Mouse (Mus musculus) neural tube, embryonic 12.5 days (tissue): ENCODE results near the gene Gls. TPM values are rescaled to one million over a fixed set of nuclear protein-coding genes. Genes with fewer than 3 reads are reported as not detected.

Experiments used
- ATAC-seq: fragments of 200-750 bp; cut with Nextera tagmentation; 2 replicates; pipeline ENCODE4 v1.8.0; 2017; ENCODE audit warnings: low read depth, mild to moderate bottlenecking, moderate TSS enrichment, moderate library complexity; ENCODE audit not compliant: low FRiP score
- H3K27ac ChIP-seq: fragments of 300-500 bp; sonication (generic); 2 replicates; pipeline ENCODE4 v1.5.1; 2016
- H3K27me3 ChIP-seq: fragments of 300-500 bp; sonication (generic); replicated peaks from 2 replicates; pipeline ENCODE4 v1.6.1; 2016; ENCODE audit warnings: mild to moderate bottlenecking
- H3K36me3 ChIP-seq: fragments of 300-500 bp; sonication (generic); 2 replicates; pipeline ENCODE4 v1.6.1; 2016; ENCODE audit warnings: mild to moderate bottlenecking
- H3K4me1 ChIP-seq: fragments of 300-500 bp; sonication (generic); 2 replicates; pipeline ENCODE4 v1.6.1; 2016
- H3K4me2 ChIP-seq: fragments of 300-500 bp; sonication (generic); replicated peaks from 2 replicates; pipeline ENCODE4 v1.6.1; 2016; ENCODE audit warnings: mild to moderate bottlenecking
- H3K4me3 ChIP-seq: fragments of 300-500 bp; sonication (generic); 2 replicates; pipeline ENCODE4 v1.5.1; 2016
- H3K9ac ChIP-seq: fragments of 300-500 bp; sonication (generic); 2 replicates; pipeline ENCODE4 v1.6.1; 2016; ENCODE audit warnings: mild to moderate bottlenecking
- H3K9me3 ChIP-seq: fragments of 300-500 bp; sonication (generic); 2 replicates; pipeline ENCODE4 v1.6.1; 2016; ENCODE audit warnings: mild to moderate bottlenecking
- WGBS: fragments of 180-500 bp; shearing (Covaris S2); methylation state at CpG from one replicate; pipeline ENCODE4 v1.1.7; 2016; 5-methylcytosine and 5-hydroxymethylcytosine counted together
- polyA plus RNA-seq: library from polyadenylated mRNA; unstranded; fragments of >200 nt; fragmentation: Nextera tagmentation; extraction: Ambion mirVana; gene quantifications from 2 replicates; pipeline ENCODE4 v1.2.1, GENCODE M21; 2016

Gls gene
- polyA plus RNA-seq, 1 experiment from 2014 or later, result 38.3 TPM

DNA sequence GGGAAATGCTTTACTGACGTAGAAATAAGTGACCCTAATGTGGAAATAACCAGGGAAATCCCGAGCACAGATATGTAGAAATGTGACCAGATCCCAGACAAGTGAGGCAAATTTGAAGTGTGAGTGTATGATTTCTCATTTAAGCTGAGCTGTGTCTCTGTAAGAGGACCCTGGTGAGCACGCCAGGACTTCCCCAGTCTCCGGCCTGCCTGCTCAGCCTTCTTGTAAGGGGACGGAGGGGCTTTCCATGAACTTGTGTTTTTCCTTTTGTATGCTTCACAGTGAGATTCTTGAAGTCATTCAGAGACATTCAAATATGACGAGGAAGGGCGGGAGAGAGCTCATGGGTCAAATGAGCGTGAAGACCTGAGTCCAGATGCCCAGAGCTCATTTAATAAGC lies 99.8 kb downstream of the Gls start:
- WGBS, result 74% methylated on average over 8 of the region's 8 CpGs
- H3K4me1 ChIP-seq, result no peaks in the 10 kb centered on the region
- no peak overlapping the region for H3K4me3 ChIP-seq
- no peaks in the 10 kb centered on the region for H3K27me3 ChIP-seq
- H3K27ac ChIP-seq, result no peak overlapping the region
- no peak overlapping the region for H3K9ac ChIP-seq
- H3K36me3 ChIP-seq, result peaks cover 3% of the 10 kb centered on the region; the same call in 1 of the 2 replicates
- no peaks in the 10 kb centered on the region for H3K9me3 ChIP-seq
- no peak overlapping the region for H3K4me2 ChIP-seq
- ATAC-seq, result no peak

DNA sequence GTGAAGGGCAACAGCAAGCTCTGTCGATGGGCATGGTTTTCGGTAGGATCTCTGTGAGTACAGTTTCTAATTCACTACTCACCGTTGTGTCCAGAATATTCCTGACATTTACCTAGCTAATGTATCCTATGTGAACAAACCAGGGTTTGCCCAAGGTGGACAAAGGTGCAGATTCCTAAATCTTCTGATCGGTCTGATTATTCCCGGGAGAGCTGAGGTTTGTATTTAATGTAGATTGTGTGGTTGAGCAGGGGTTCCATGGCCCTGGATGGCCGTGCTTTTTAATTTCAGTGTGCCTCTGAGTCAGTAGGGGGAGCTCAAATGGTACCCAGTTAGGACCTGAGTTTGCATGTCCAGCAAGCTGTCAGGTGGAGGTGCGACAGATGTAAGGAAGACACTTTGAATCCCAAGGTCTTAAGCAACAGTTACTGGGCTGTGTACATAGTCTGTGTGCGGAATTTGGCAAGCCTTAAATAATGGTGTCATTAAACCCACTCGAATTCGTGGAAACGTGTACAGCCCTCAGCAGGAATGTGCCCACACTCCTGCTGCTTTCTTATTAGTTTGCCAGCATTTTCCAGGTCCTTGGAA lies 101.2 kb downstream of the Gls start:
- Histone ChIP-seq H3K27me3 (no peaks in the 10 kb centered on the region), H3K36me3 (peaks cover 3% of the 10 kb centered on the region; the same call in 1 of the 2 replicates), H3K4me1 (no peaks in the 10 kb centered on the region), H3K9ac (no peak overlapping the region), H3K4me2 (no peak overlapping the region), H3K27ac (no peak overlapping the region), H3K4me3 (no peak overlapping the region), H3K9me3 (no peaks in the 10 kb centered on the region)
- ATAC-seq, result no peak
- 85% methylated on average over 11 of the region's 11 CpGs for WGBS

DNA sequence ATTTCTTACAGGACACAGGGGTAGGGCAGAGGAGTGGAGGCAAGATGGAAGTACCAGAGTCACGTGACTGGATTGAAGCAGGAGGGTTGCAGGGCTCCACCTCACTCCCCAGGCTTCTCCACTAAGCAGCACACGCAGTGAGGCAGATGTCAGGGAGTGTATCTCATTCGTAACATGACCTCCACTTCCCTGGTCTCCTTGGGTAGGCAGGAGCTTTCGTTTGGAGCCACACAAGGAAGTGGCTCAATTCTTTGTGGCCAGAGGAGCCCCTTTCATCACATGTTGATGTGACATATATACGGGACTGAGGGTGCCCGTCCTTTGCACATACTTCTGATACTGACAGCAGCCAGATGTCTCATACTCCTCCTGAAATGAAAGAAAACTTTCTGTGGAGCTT lies 103.2 kb downstream of the Gls start:
- WGBS, result 71% methylated on average over 6 of the region's 6 CpGs
- Histone ChIP-seq H3K27me3 (no peaks in the 10 kb centered on the region), H3K4me3 (no peak overlapping the region), H3K9ac (no peak overlapping the region), H3K4me1 (no peaks in the 10 kb centered on the region), H3K9me3 (no peaks in the 10 kb centered on the region), H3K27ac (no peak overlapping the region), H3K36me3 (peaks cover 9% of the 10 kb centered on the region), H3K4me2 (no peak overlapping the region)
- no peak for ATAC-seq

DNA sequence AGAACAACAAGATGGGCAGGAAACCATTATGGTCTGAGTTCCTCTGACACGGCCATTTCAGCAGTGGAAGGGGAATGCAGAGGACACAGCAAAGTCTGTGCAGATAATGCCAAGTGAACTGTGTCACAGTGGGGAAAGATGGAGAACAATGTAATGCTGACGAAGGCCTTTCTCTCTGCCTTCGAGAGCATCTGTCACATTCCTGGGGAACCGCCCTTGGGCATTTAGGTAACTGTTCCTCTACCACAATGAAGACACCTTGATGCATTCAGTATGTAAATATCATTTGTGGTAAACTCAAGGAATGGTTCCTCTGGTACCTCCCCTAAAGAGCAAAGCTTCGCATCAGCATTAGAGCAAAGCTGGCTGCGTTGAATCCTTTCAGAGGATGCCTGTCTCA lies 105.7 kb downstream of the Gls start:
- no peak overlapping the region for H3K4me2 ChIP-seq
- WGBS, result 92% methylated on average over 6 of the region's 6 CpGs
- no peaks in the 10 kb centered on the region for H3K9me3 ChIP-seq
- H3K9ac ChIP-seq, result no peak overlapping the region
- no peaks in the 10 kb centered on the region for H3K4me1 ChIP-seq
- no peaks in the 10 kb centered on the region for H3K27me3 ChIP-seq
- H3K4me3 ChIP-seq, result no peak overlapping the region
- H3K36me3 ChIP-seq, result peaks cover 9% of the 10 kb centered on the region
- ATAC-seq, result no peak
- no peak overlapping the region for H3K27ac ChIP-seq

DNA sequence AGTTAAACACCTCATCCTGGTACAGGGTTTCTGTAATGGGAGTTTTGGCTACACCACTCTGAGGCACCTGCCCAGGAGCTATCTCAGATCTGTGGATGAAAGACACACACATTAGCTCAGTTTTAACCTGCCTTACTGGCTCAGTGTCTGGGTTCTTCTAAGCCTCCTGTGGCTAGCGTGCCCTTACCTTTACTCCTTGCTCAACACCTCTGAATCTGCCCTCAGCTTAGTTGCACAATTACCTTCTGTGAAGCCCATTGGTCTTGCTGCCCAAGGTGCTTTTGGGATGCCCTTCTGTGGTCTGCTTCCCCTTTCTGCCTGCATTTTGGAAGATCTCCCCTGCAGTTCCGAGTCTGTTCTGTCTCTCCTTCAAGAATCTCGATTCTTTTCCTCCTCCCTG lies 108.2 kb downstream of the Gls start:
- Histone ChIP-seq H3K36me3 (peaks cover 9% of the 10 kb centered on the region), H3K4me3 (no peak overlapping the region), H3K27me3 (no peaks in the 10 kb centered on the region), H3K27ac (no peak overlapping the region), H3K9ac (no peak overlapping the region), H3K4me2 (no peak overlapping the region), H3K9me3 (no peaks in the 10 kb centered on the region), H3K4me1 (0 out of 2 replicates have a peak, but pooled peaks cover 6% of the 10 kb centered on the region)
- ATAC-seq, result no peak
- 71% methylated on average over 3 of the region's 3 CpGs for WGBS

DNA sequence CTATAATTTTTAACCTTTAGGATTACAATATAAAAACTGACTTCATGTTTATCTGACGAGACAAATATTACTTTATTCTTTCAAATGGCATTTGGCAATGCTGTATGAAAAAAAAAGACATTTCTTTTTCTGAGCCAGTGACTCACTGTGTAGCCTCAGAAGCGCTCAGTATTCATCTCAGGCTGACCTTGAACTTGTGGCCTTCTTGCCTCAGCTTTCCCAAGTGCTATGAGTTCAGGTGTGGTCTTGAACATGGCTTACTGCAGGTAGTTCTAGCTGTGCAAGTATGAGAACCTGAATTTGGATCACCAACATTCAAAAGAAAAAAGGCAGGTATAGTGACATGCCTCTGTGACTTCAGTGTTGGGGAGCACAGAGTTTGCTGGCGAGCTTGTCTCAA lies 112.0 kb downstream of the Gls start:
- ATAC-seq, result no peak
- Histone ChIP-seq H3K9ac (no peak overlapping the region), H3K4me3 (no peak overlapping the region), H3K36me3 (no peaks in the 10 kb centered on the region; the same call in 1 of the 2 replicates), H3K27ac (no peak overlapping the region), H3K27me3 (no peaks in the 10 kb centered on the region), H3K4me1 (0 out of 2 replicates have a peak, but pooled peaks cover 6% of the 10 kb centered on the region), H3K4me2 (no peak overlapping the region), H3K9me3 (no peaks in the 10 kb centered on the region)
- 87% methylated on average over 3 of the region's 3 CpGs for WGBS

DNA sequence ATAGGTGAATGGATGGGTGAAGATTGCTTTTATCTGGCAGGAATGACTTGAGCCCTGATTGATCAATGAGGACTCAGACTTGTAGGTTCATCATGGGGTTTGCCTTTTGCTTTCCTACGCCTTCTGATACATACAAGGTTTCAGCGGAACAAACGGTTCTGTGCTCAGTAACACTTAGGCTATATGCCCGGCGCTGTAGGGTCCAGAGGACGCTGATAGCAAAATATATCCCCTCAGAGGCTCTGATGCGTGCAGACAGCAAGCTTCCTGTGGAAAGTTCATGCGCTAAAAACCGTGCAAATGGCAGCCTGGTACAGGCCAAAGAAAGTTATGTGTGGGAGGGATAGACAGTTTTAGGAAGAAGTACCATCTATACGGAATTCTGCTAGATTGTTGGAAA lies 112.8 kb downstream of the Gls start:
- Histone ChIP-seq H3K27ac (no peak overlapping the region), H3K4me2 (peak overlapping the region; percentile 95)
- WGBS, result 39% methylated on average over 10 of the region's 10 CpGs

DNA sequence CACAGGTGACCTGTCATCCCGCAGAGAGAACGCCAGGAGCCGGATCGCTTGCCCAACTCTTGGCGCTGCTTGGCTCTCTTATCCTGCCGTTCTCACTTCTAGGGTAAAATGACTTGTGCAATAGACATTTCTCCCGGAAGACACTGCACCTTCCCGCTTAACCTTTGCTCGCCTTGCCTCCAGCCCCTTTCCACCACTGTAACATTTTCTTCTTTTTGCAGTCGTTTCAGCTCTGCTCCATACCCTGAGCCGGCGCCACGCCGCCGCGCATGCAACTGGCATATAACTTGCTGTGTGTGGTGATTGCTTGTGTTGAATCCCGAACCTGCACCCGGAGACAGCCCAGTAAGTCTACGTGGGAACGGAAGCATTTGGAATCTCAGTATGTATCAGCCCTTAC lies 113.3 kb downstream of the Gls start:
- Histone ChIP-seq H3K27ac (no peak overlapping the region), H3K4me3 (peak overlapping the region; percentile 78), H3K9me3 (no peaks in the 10 kb centered on the region), H3K4me2 (peak overlapping the region; percentile 95), H3K36me3 (no peaks in the 10 kb centered on the region), H3K4me1 (0 out of 2 replicates have a peak, but pooled peaks cover 6% of the 10 kb centered on the region), H3K9ac (peak overlapping the region; percentile 59), H3K27me3 (no peaks in the 10 kb centered on the region)
- ATAC-seq, result peak; percentile 48; the same call in 1 of the 2 replicates
- under 1% methylated on average over 20 of the region's 20 CpGs for WGBS

More for the DNA sequence above, 112.8 kb downstream of the Gls start:
- Histone ChIP-seq H3K27me3 (no peaks in the 10 kb centered on the region), H3K36me3 (no peaks in the 10 kb centered on the region), H3K4me1 (0 out of 2 replicates have a peak, but pooled peaks cover 6% of the 10 kb centered on the region), H3K4me3 (peak overlapping the region; percentile 78), H3K9ac (no peak overlapping the region), H3K9me3 (no peaks in the 10 kb centered on the region)
- ATAC-seq, result no peak

DNA sequence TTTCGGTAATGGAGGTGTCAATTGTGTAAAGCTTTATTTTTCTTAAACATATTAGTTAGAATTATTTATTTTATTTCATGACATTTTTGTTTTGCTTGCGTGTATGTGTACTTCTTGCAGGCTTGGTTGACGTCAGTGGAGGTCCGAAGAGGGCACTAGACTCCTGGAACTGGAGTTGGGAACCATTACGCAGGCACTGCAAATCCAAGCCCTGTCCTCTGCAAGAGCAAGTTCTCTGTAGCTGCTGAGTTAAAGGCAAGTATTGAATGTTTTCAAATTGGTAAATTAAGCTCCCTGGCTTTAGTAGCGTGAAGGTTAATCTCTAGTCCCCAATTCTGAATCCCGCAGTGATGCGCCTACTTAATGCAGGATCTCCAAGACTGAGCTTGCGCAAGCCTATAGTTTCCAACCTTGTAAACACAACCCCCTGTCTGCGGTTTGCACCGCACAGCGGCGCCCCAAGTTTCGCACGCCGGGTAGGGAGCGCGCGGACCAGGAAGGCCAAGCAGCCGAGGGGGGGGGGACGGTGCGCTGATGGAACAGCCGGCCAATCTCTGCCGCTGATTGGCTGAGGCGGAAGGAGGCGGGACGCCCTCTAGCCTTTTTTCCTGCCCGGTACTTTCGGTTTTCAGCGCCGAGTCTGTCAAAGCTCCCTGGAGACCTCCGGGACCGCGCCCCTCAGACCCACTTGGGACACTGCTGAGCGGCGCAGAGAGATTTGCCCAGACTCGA lies 114.0 kb downstream of the Gls start, which contains the start of gene Stat1:
Gene Stat1 (plus strand): TSS at position 581 of the 732 bp plus-strand sequence.
- Histone ChIP-seq H3K36me3 (no peaks in the 10 kb centered on the region), H3K27me3 (no peaks in the 10 kb centered on the region), H3K4me1 (0 out of 2 replicates have a peak, but pooled peaks cover 6% of the 10 kb centered on the region), H3K4me2 (peak within 1 kb of the TSS; percentile 95), H3K4me3 (peak within 1 kb of the TSS; percentile 78), H3K27ac (no peak within 1 kb of the TSS), H3K9ac (peak within 1 kb of the TSS; percentile 59), H3K9me3 (no peaks in the 10 kb centered on the region)
- ATAC-seq, result peak; percentile 94
- WGBS, result 4% methylated on average over 37 of the region's 37 CpGs

DNA sequence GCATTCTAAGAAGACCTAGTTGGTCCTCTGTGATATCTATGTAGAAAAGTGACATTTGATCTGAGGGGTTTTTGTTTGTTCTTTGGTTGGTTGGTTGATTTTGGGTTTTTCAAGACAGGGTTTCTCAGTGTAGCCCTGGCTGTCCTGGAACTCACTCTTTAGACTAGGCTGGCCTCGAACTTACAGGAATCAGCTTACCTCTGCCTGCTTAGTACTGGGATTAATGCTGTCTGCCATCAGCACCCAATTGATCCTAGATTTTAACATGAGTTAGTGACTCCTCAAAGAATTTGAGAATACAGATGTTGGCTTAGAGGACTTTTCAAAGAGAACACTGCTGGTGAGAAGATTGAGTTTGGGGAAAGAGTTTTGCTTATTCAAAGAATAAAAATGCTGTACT lies 115.3 kb downstream of the Gls start:
- Histone ChIP-seq H3K9me3 (no peaks in the 10 kb centered on the region), H3K4me2 (no peak overlapping the region), H3K27me3 (no peaks in the 10 kb centered on the region), H3K36me3 (no peaks in the 10 kb centered on the region), H3K9ac (no peak overlapping the region), H3K4me1 (0 out of 2 replicates have a peak, but pooled peaks cover 6% of the 10 kb centered on the region), H3K4me3 (no peak overlapping the region), H3K27ac (no peak overlapping the region)
- ATAC-seq, result no peak
- 90% methylated on average over 1 of the region's 1 CpGs for WGBS

DNA sequence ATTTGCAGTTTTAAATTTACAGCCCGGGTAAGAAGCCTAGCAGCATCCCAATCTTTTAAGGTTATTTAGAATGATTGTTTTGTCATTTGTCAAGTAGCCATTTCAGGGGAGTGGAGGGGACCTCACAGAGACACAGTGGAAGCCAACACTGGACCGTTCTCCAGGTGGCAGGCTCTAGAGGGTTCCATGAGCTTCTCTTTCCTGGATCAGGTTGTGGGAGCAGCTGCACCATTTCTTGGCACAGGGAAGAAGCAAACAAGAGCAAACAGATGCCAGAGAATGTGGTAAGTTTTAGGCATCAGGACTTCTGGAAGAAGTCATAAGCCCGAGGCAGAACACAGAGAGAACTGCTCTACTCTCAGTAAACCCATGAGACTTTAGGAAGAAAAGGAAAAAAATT lies 116.6 kb downstream of the Gls start:
- H3K27me3 ChIP-seq, result no peaks in the 10 kb centered on the region
- no peaks in the 10 kb centered on the region for H3K9me3 ChIP-seq
- H3K9ac ChIP-seq, result no peak overlapping the region
- 83% methylated on average over 3 of the region's 3 CpGs for WGBS
- H3K4me1 ChIP-seq, result 0 out of 2 replicates have a peak, but pooled peaks cover 6% of the 10 kb centered on the region
- H3K36me3 ChIP-seq, result no peaks in the 10 kb centered on the region
- H3K4me3 ChIP-seq, result no peak overlapping the region
- ATAC-seq, result no peak
- H3K27ac ChIP-seq, result no peak overlapping the region
- no peak overlapping the region for H3K4me2 ChIP-seq

DNA sequence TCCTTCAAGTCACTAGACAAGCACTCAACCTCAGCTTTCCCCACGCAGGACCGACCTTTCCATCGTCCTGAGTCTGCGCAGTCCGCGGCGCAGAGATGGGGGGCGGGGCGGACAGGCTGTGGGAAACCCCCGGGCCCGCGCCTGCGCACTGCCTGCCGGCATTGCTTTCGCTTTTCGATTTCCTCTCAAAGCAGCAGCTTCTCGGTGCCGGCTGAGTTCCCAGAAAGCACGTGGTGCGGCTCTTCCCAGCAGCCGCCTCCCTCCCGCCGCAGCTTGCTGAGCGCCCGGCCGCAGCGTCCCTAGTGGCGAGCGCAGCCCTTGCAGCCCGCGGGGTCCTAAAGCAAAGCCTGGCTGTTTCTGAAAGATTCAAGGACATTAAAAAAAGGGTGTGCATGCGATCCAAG lies 119.4 kb downstream of the Gls start:
- Histone ChIP-seq H3K4me2 (peak overlapping the region; percentile 56), H3K36me3 (no peaks in the 10 kb centered on the region), H3K27me3 (no peaks in the 10 kb centered on the region), H3K27ac (no peak overlapping the region), H3K4me1 (no peaks in the 10 kb centered on the region), H3K4me3 (peak overlapping the region; percentile 26; the same call in 1 of the 2 replicates), H3K9me3 (no peaks in the 10 kb centered on the region), H3K9ac (no peak overlapping the region)
- WGBS, result under 1% methylated on average over 32 of the region's 32 CpGs
- peak; percentile 96 for ATAC-seq
